7 mouse cellular contexts compared by ENCODE assay signal in genomic region chr5:36367181-36367610, GRCm38 (mm10). TPM values are rescaled to one million over a fixed set of nuclear protein-coding genes. Genes with fewer than 3 reads are reported as not detected.
DNase-seq lines count a peak whose midpoint lies in the region; ATAC-seq lines count a peak whose summit lies in the region.

No protein-coding gene starts in this region.

- no peak for ATAC-seq in cerebellum, adult (ENCODE audit: insufficient number of reproducible peaks, low FRiP score, low TSS enrichment)

- intact Hi-C loops in heart, postnatal 14 days (cut with DNase I), result no loop called here

- DNase-seq in kidney, postnatal 25 days, result peak; percentile 39 to 59
- no peak for DNase-seq in kidney, postnatal 14 days
- DNase-seq in adrenal gland, adult (ENCODE audit: inconsistent age in 2 of 2, low spot score in 1 of 2), result peak; percentile 62 to 88
- DNase-seq in fat pad, adult 2 months (ENCODE audit: extremely low read depth, low read depth, low spot score), result peak; percentile 86
- peak; percentile 39 to 65 for DNase-seq in heart, postnatal 14 days
- DNase-seq in layer of hippocampus, postnatal 25 days (ENCODE audit: extremely low spot score in 1 of 2, low spot score in 1 of 2), result no peak

RNA-seq across cellular contexts. Expression of gene Sorcs2, which starts 30.7 kb away (rescaled TPM):
- total RNA-seq in heart, postnatal 14 days (2021), result 1 to 10 TPM; 9.6 to 9.9 TPM
- total RNA-seq in layer of hippocampus, postnatal 25 days (2021), result 10 to 100 TPM; 52.4 to 53.8 TPM

Comparison
In these comparisons a context has a peak if more than half of its experiments do, and no peak if none do; other contexts are left out.
1. DNase-seq: peak in kidney, postnatal 25 days (2 of 2), adrenal gland, adult (2 of 2), fat pad, adult 2 months (single experiment) and heart, postnatal 14 days (2 of 2); none in kidney, postnatal 14 days (single experiment) and layer of hippocampus, postnatal 25 days (0 of 2).
2. RNA of gene Sorcs2, which starts 30.7 kb away (total RNA-seq): 52.4 to 53.8 TPM in layer of hippocampus, postnatal 25 days; 9.6 to 9.9 TPM in heart, postnatal 14 days; every median in the first group is over 4 times any median in the second.